Mouse (Mus musculus) 3T3-L1 (cell line): ENCODE measurements around the gene Trpd52l3.

Experiments
- DNase-seq: peaks from one replicate; pipeline ENCODE4 v3.0.0-alpha.2; 2015; ENCODE audit warnings: low read depth, low spot score

Gene Trpd52l3

DNA sequence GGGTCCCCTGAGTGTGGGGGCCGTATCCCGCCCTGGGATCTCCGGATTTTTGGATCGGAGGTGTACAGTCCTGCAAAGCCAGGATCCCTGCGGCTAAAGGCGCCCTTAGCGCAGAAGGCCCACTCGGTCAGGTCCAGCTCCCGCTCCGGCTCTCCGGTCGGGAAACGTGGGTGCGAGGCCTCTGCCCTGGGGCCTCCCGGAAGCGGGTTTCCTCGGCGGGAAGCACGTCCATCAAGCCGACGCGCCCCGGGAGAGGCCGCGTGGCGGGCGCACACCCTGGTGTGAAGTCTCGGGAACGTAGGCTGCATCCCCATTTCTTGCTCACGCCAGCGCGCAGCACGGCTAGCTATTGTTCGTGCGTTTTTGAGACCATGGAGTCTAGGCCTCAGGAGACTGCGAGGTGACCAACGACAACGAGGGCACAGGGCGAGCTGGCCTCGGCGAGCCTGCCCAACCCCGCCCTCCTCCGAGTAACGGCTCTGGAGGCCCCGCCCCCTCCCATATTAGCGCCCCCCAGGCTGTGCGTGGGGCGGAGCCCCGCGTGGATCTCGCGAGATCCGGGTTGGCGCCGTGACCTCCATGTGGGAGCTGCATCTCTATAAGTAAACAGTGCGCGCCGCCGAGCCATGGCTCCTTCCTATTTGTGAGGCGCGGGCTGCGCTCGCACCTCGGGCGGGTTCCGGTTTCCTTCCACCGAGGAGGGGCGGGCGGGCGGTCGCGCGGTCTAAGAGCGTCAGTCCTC, 26.5 kb downstream of the Trpd52l3 start, which contains the start of gene Uhrf2:
Gene Uhrf2, plus strand, starts transcription at position 620 of the 742 bp plus-strand sequence.
- DNase-seq, result peak; percentile 90

GRCm38 (mm10) chr19:30030636-30031467, 27.3 kb downstream of the Trpd52l3 start:
- DNase-seq, result peak; percentile 61

DNA sequence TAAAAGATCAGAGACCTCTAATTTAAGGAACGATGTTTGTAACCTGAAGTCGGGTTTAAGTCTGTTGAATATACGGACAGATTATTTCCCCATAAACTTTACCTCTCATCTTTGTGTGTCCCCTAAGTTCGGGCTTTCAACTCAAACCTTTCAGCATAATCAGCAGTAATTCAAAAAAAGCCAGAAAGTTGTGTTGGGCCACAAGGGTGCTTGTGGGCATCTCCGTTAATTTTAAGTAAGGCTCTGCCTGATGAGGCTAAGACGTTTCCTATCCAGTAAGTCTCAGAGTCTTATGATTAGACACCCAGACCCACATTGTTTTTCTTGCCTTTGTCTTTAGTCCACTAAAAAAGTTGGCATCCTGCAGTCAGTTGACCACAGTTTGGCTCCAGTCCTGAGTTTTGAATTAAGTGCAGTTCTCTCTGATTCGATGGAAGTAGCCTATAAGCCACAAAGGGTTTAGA, 27.9 kb downstream of the Trpd52l3 start:
- DNase-seq, result peak; percentile 93

DNA sequence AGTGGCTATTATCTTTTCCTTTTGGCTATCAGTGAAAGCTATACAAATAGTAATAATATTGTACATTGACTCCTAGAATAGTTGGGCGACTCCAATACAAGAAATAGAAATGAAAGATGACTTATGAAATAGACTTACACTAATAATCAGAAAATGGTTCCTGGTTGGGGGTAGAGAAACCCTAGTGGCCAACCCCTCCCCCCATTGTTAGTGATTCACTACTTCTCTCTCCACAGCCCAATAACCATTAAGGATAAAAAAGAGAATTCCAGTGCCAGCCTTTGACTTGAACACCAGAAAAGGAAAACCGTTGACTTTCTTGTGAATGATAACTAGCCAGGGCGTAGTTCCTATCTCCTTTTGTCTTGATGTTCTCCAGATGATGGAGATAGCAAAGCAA, 28.6 kb downstream of the Trpd52l3 start:
- peak; percentile 56 for DNase-seq

DNA sequence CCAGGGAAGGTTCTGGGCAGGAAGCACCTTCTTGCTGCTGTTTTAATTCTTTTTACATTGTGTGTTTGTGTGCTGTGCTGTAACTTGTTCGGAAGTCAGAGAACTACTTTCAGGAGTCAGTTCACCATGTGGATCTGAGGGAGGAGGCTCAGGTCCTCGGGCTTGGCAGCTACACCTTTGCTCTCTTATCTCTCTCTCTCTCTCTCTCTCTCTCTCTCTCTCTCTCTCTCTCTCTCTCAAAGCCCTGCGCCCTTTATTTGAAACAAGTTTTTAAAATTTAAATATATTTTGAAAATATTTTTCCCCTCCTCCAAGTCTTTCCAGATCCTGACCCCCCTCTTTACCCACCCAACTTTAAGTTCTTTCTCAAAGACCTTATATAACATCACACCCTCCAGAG, 31.8 kb downstream of the Trpd52l3 start:
- DNase-seq, result no peak

DNA sequence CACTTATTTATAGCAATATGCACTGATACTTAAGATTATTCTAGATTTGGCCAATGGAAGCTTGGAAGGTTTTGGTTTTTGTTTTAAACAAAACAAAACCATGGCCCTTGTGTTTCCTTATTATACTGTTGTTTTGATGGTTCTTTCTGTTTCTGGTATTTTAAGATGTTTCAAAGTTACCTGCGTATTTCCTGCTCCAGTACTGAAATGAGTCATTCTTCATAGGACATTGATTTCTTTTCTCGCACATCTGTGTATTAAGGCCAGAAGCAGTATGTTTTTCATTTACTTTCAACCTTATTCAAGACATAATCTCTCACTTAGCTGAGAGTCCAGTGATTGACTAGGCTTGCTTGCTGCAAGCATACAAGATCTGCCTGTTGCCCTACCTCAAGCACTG, 40.1 kb downstream of the Trpd52l3 start:
- DNase-seq, result no peak

GRCm38 (mm10) chr19:30044630-30045029, 41.0 kb downstream of the Trpd52l3 start:
- no peak for DNase-seq

DNA sequence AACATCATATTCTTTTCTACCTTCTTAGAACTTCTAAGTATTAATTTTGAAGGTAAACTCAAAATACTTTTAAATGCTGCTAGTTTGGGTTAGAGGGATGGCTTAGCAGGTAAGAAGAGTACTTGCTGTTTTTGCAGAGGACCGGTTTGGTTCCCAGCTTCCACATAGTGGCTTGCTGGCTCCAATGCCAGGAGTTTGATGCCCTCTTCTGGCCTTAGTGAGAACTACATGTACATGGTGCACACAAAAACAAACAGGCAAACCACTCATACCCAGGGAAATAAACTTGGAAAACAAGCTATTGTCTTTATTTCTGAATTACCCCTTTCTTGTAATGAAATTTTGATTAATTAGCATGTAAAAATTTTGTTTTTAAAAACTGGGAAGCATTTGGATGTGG, 42.3 kb downstream of the Trpd52l3 start:
- DNase-seq, result peak; percentile 52

DNA sequence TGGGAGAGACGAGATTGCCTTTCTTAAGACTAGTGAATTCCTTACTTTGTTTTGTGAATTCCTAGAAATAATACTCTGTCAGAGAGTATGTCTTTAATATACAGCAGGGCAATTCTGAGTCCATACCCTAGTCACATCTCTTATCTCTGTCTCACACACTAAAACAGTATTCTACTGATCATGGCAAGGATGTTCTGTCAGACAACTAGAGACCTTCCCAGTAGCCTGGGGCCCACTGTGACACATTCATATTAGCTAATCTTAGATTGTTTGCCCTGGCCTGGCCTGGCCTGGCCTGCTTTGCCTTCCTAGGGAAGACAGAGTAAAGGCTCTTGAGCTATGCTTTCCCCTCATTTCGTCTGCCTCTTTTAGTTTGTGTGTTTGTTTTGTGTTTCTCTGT, 47.0 kb downstream of the Trpd52l3 start:
- no peak for DNase-seq

DNA sequence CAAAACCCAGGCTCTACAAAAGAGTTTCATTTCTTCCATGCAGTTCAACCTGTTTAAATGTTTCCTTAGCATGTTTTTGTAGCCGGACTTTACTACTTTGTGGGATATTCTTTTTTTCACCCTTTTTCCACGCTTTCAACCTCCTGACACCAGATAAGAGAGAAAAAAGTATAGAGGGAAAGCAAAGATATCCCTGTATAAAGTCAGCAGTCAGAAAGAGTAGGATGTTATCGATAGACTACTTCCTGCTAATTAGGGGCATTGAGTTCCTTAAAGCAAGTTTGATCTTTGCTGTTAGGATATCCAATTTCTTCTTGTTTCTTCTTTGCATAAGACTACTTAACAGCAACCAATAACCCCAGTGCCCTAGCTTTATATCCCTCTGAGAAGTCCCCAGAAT, 47.9 kb downstream of the Trpd52l3 start:
- no peak for DNase-seq

DNA sequence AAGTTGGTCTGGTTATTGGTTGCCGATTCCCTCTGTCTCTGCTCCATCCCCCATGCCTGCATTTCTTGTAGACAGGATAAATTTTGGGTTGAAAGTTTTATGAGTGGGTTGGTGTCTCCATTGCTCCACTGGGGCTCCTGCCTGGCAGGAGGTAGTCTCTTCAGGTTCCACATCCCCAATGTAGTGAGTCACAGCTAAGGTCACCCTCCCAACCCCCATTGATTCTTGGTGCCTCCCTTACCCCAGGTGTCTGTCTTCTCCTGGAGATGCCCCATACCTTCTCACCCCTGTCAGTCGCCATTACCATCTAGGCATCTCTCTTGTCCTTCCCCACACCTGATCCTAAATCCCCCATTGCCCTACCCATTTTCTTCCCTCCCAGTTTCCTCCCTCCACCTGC, 50.6 kb downstream of the Trpd52l3 start:
- DNase-seq, result no peak
